Comparison of ENCODE assay signal across 12 mouse cellular contexts in genomic region chr12:112664124-112664523, GRCm38 (mm10). TPM values are rescaled to one million over a fixed set of nuclear protein-coding genes. Genes with fewer than 3 reads are reported as not detected.
DNase-seq lines count a peak whose midpoint lies in the region; ATAC-seq and TF ChIP-seq lines count a peak whose summit lies in the region.
"Had no signal": no experiment of that assay in that cellular context is flagged by ENCODE, and none has a peak within 500 bp of the region (broad histone marks: within the 10 kb centered on the region; RNA-seq: fewer than 3 reads in every experiment).

No protein-coding gene starts in this region.

- no peak for DNase-seq in kidney, postnatal 0 days (ENCODE audit: low spot score)
- DNase-seq in kidney, adult 8-10 months, result no peak
- no peak for DNase-seq in forebrain, embryonic 10.5 days (ENCODE audit: extremely low spot score, low spot score)
- DNase-seq in spleen, postnatal 10 days (ENCODE audit: low spot score in 2 of 2), result no peak
- no peak for DNase-seq in adrenal gland, postnatal 10 days
- DNase-seq in thymus, postnatal 14 days, result no peak
- DNase-seq: cerebellum, adult 18-20 months; thymus, adult 2 months had no signal

- peaks cover 43% of the 10 kb centered on the region; the same call in 1 of the 2 replicates for H3K36me3 ChIP-seq in kidney, postnatal 0 days (ENCODE audit: insufficient read depth, low read length)
- peaks cover 100% of the 10 kb centered on the region for H3K36me3 ChIP-seq in forebrain, embryonic 10.5 days (replicated peaks)
- H3K36me3 ChIP-seq in hindbrain, embryonic 15.5 days, result peaks cover 17% of the 10 kb centered on the region
- peaks cover 80% of the 10 kb centered on the region for H3K36me3 ChIP-seq in neural tube, embryonic 12.5 days

- H3K27me3 ChIP-seq in kidney, postnatal 0 days (ENCODE audit: insufficient read depth, low read length), result no peaks in the 10 kb centered on the region
- no peaks in the 10 kb centered on the region for H3K27me3 ChIP-seq in forebrain, embryonic 10.5 days (ENCODE audit: poor library complexity, severe bottlenecking)
- no peaks in the 10 kb centered on the region for H3K27me3 ChIP-seq in hindbrain, embryonic 15.5 days
- no peaks in the 10 kb centered on the region for H3K27me3 ChIP-seq in neural tube, embryonic 12.5 days (replicated peaks)

- peaks cover 38% of the 10 kb centered on the region; the same call in 1 of the 2 replicates for H3K4me1 ChIP-seq in kidney, postnatal 0 days (replicated peaks; ENCODE audit: insufficient read depth, low read length)
- peaks cover 71% of the 10 kb centered on the region for H3K4me1 ChIP-seq in forebrain, embryonic 10.5 days
- peaks cover 87% of the 10 kb centered on the region for H3K4me1 ChIP-seq in hindbrain, embryonic 15.5 days (replicated peaks)
- H3K4me1 ChIP-seq in neural tube, embryonic 12.5 days, result peaks cover 79% of the 10 kb centered on the region

- peak; percentile 12; the same call in 1 of the 2 replicates for TF ChIP-seq CTCF in kidney, postnatal 0 days (IDR thresholded peaks at IDR 0.05; ENCODE audit: low read depth)

- H3K4me2 ChIP-seq in kidney, postnatal 0 days (ENCODE audit: low read length), result no peak overlapping the region
- H3K4me2 ChIP-seq in hindbrain, embryonic 15.5 days, result peak overlapping the region; percentile 33
- peak overlapping the region; percentile 44 for H3K4me2 ChIP-seq in neural tube, embryonic 12.5 days (replicated peaks)

- no peak overlapping the region for H3K27ac ChIP-seq in kidney, postnatal 0 days
- H3K27ac ChIP-seq in forebrain, embryonic 10.5 days, result peak overlapping the region; percentile 82
- H3K27ac ChIP-seq in hindbrain, embryonic 15.5 days (replicated peaks), result peak overlapping the region; percentile 80
- H3K27ac ChIP-seq in neural tube, embryonic 12.5 days, result peak overlapping the region; percentile 73

- WGBS in kidney, postnatal 0 days, result 53% methylated on average over 2 of the region's 2 CpGs
- WGBS in forebrain, embryonic 10.5 days, result 64% methylated on average over 2 of the region's 2 CpGs
- WGBS in hindbrain, embryonic 15.5 days, result 13% methylated on average over 2 of the region's 2 CpGs
- WGBS in neural tube, embryonic 12.5 days, result 27% methylated on average over 2 of the region's 2 CpGs

- H3K9ac ChIP-seq in kidney, postnatal 0 days (ENCODE audit: low read depth, low read length), result no peak overlapping the region
- 0 out of 2 replicates have a peak overlapping the region, but pooled peaks have one; percentile 0 for H3K9ac ChIP-seq in hindbrain, embryonic 15.5 days
- 0 out of 2 replicates have a peak overlapping the region, but pooled peaks have one; percentile 38 for H3K9ac ChIP-seq in neural tube, embryonic 12.5 days

- H3K9me3 ChIP-seq in kidney, postnatal 0 days (replicated peaks; ENCODE audit: low read length), result no peaks in the 10 kb centered on the region
- H3K9me3 ChIP-seq in forebrain, embryonic 10.5 days, result no peaks in the 10 kb centered on the region
- no peaks in the 10 kb centered on the region for H3K9me3 ChIP-seq in hindbrain, embryonic 15.5 days
- H3K9me3 ChIP-seq in neural tube, embryonic 12.5 days, result no peaks in the 10 kb centered on the region

- H3K4me3 ChIP-seq in kidney, postnatal 0 days (replicated peaks; ENCODE audit: low read depth, low read length), result no peak overlapping the region
- H3K4me3 ChIP-seq in forebrain, embryonic 10.5 days, result no peak overlapping the region
- no peak overlapping the region for H3K4me3 ChIP-seq in hindbrain, embryonic 15.5 days
- H3K4me3 ChIP-seq in neural tube, embryonic 12.5 days, result no peak overlapping the region

- ATAC-seq in kidney, postnatal 0 days (replicated peaks; ENCODE audit: low FRiP score, low read depth), result no peak
- ATAC-seq in hindbrain, embryonic 15.5 days (ENCODE audit: low FRiP score, low read depth), result peak; percentile 21
- ATAC-seq in neural tube, embryonic 12.5 days (ENCODE audit: low FRiP score, low read depth), result peak; percentile 54
- ATAC-seq: activated CD4-positive, CD25-positive, alpha-beta regulatory T cell, adult 4 months; inflammation-experienced regulatory T-cells, adult 6 months had no signal

RNA-seq across cellular contexts. Expression of gene Akt1, which starts 10.6 kb away (rescaled TPM):
- 72.5 and 114 TPM in 2 replicates for polyA plus RNA-seq in kidney, postnatal 0 days (2015; fragmentation: Nextera tagmentation; extraction: Ambion mirVana)
- polyA plus RNA-seq in forebrain, embryonic 10.5 days (2016; fragmentation: Nextera tagmentation; extraction: Ambion mirVana), result 39.2 and 41.9 TPM in 2 replicates
- 150 and 159 TPM in 2 replicates for polyA plus RNA-seq in hindbrain, embryonic 15.5 days (2015; fragmentation: Nextera tagmentation; extraction: Ambion mirVana)
- polyA plus RNA-seq in neural tube, embryonic 12.5 days (2016; fragmentation: Nextera tagmentation; extraction: Ambion mirVana), result 184 and 201 TPM in 2 replicates
- 100 to 1,000 TPM; 210 to 252 TPM for total RNA-seq in adrenal gland, postnatal 10 days (2021)

RNA-seq across cellular contexts. Expression of gene Zbtb42, which starts 14.5 kb away (rescaled TPM):
- polyA plus RNA-seq in kidney, postnatal 0 days (2015; fragmentation: Nextera tagmentation; extraction: Ambion mirVana), result 5.9 and 6.7 TPM in 2 replicates
- 4.1 and 4.3 TPM in 2 replicates for polyA plus RNA-seq in forebrain, embryonic 10.5 days (2016; fragmentation: Nextera tagmentation; extraction: Ambion mirVana)
- 2.3 and 4.2 TPM in 2 replicates for polyA plus RNA-seq in hindbrain, embryonic 15.5 days (2015; fragmentation: Nextera tagmentation; extraction: Ambion mirVana)
- polyA plus RNA-seq in neural tube, embryonic 12.5 days (2016; fragmentation: Nextera tagmentation; extraction: Ambion mirVana), result 4.0 and 5.4 TPM in 2 replicates
- 1 to 10 TPM; 3.9 to 5.5 TPM for total RNA-seq in adrenal gland, postnatal 10 days (2021)

RNA-seq across cellular contexts. Expression of gene Siva1, which starts 19.6 kb away (rescaled TPM):
- polyA plus RNA-seq in kidney, postnatal 0 days (2015; fragmentation: Nextera tagmentation; extraction: Ambion mirVana), result 202 and 209 TPM in 2 replicates
- polyA plus RNA-seq in forebrain, embryonic 10.5 days (2016; fragmentation: Nextera tagmentation; extraction: Ambion mirVana), result 361 and 369 TPM in 2 replicates
- 55.6 and 61.2 TPM in 2 replicates for polyA plus RNA-seq in hindbrain, embryonic 15.5 days (2015; fragmentation: Nextera tagmentation; extraction: Ambion mirVana)
- polyA plus RNA-seq in neural tube, embryonic 12.5 days (2016; fragmentation: Nextera tagmentation; extraction: Ambion mirVana), result 108 and 130 TPM in 2 replicates
- 10 to 100 TPM; 35.9 to 46.7 TPM for total RNA-seq in adrenal gland, postnatal 10 days (2021)

RNA-seq across cellular contexts. Expression of gene Adssl1, which starts 44.3 kb away (rescaled TPM):
- polyA plus RNA-seq in kidney, postnatal 0 days (2015; fragmentation: Nextera tagmentation; extraction: Ambion mirVana), result 13.4 and 14.5 TPM in 2 replicates
- polyA plus RNA-seq in forebrain, embryonic 10.5 days (2016; fragmentation: Nextera tagmentation; extraction: Ambion mirVana), result 4.9 and 6.6 TPM in 2 replicates
- 5.8 and 6.3 TPM in 2 replicates for polyA plus RNA-seq in hindbrain, embryonic 15.5 days (2015; fragmentation: Nextera tagmentation; extraction: Ambion mirVana)
- polyA plus RNA-seq in neural tube, embryonic 12.5 days (2016; fragmentation: Nextera tagmentation; extraction: Ambion mirVana), result 3.2 and 3.7 TPM in 2 replicates
- total RNA-seq in adrenal gland, postnatal 10 days (2021), result 10 to 100 TPM; 42.9 to 72.4 TPM

RNA-seq across cellular contexts. Expression of gene Cep170b, which starts 56.1 kb away (rescaled TPM):
- 13.6 and 13.9 TPM in 2 replicates for polyA plus RNA-seq in kidney, postnatal 0 days (2015; fragmentation: Nextera tagmentation; extraction: Ambion mirVana)
- polyA plus RNA-seq in forebrain, embryonic 10.5 days (2016; fragmentation: Nextera tagmentation; extraction: Ambion mirVana), result 5.9 and 7.9 TPM in 2 replicates
- polyA plus RNA-seq in hindbrain, embryonic 15.5 days (2015; fragmentation: Nextera tagmentation; extraction: Ambion mirVana), result 45.7 and 48.8 TPM in 2 replicates
- polyA plus RNA-seq in neural tube, embryonic 12.5 days (2016; fragmentation: Nextera tagmentation; extraction: Ambion mirVana), result 22.2 and 23.2 TPM in 2 replicates
- 10 to 100 TPM; 28.8 to 29.6 TPM for total RNA-seq in adrenal gland, postnatal 10 days (2021)
